Mouse (Mus musculus) erythroblast, embryonic 14.5 days (primary cell): Measurements from ENCODE around the gene Lrrc4c.

Experiments
- GATA1 ChIP-seq: IDR thresholded peaks from 2 replicates; pipeline ENCODE4 v1.6.1; 2012; ENCODE audit warnings: low read length, inconsistent platforms, mixed read lengths
- TAL1 ChIP-seq: IDR thresholded peaks from 3 replicates; pipeline ENCODE4 v1.6.1; 2012; ENCODE audit warnings: low read length, inconsistent platforms, mixed read lengths

GRCm38 (mm10) chr2:96775376-96775775 is 457.4 kb downstream of the Lrrc4c start:
- TF ChIP-seq TAL1 (no peak), GATA1 (no peak)
